Mouse (Mus musculus) brain, embryonic 14.5 days (tissue): Measurements from ENCODE around the gene Msh3.

Experiments used
- CTCF ChIP-seq: fragments of 200-500 bp; IDR thresholded peaks from 2 replicates; pipeline ENCODE4 v1.5.1; 2012; ENCODE audit warnings: inconsistent platforms, mild to moderate bottlenecking, moderate library complexity, borderline replicate concordance; ENCODE audit not compliant: insufficient read depth, insufficient read length; ENCODE audit errors: extremely low read depth
- POLR2A ChIP-seq: fragments of 200-500 bp; IDR thresholded peaks from 2 replicates; pipeline ENCODE4 v1.6.1; 2012; ENCODE audit warnings: mild to moderate bottlenecking, inconsistent platforms, borderline replicate concordance; ENCODE audit not compliant: poor library complexity, insufficient read depth, insufficient read length, severe bottlenecking; ENCODE audit errors: extremely low read depth

DNA sequence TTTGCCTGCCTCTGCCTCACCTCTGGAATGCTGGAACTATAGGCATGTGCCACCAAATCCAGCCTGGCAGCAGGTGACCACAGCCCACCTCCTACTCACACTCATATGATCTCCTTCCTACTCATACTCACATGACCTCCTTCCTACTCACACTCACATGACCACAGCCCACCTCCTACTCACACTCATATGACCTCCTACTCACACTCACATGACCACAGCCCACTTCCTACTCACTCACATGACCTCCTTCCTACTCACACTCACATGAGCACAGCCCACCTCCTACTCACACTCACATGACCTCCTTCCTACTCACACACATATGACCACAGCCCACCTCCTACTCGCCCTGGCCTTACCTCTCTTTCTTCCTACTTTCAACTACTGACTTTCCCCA, 17.9 kb downstream of the Msh3 start:
- no peak for TF ChIP-seq CTCF
- TF ChIP-seq POLR2A = no peak
